Comparison of ENCODE assay signal across 8 mouse cellular contexts in genomic region chr1:135728631-135729366, GRCm38 (mm10). TPM values are rescaled to one million over a fixed set of nuclear protein-coding genes. Genes with fewer than 3 reads are reported as not detected.
DNase-seq lines count a peak whose midpoint lies in the region; ATAC-seq and TF ChIP-seq lines count a peak whose summit lies in the region.

No protein-coding gene starts in this region.

- H3K36me3 ChIP-seq in embryonic facial prominence, embryonic 12.5 days = no peaks in the 10 kb centered on the region
- H3K36me3 ChIP-seq in heart, adult 2 months (ENCODE audit: control insufficient read depth, insufficient read depth, low read length) = no peaks in the 10 kb centered on the region; the same call in 1 of the 2 replicates
- no peaks in the 10 kb centered on the region for H3K36me3 ChIP-seq in kidney, adult 2 months (ENCODE audit: control insufficient read depth, insufficient read depth, low read length)
- no peaks in the 10 kb centered on the region for H3K36me3 ChIP-seq in limb, embryonic 14.5 days (ENCODE audit: control insufficient read depth, insufficient read depth, low read length)
- H3K36me3 ChIP-seq in midbrain, embryonic 16.5 days (ENCODE audit: control insufficient read depth, insufficient read depth, low read length) = no peaks in the 10 kb centered on the region
- no peaks in the 10 kb centered on the region for H3K36me3 ChIP-seq in spleen, adult 2 months (ENCODE audit: control insufficient read depth, insufficient read depth, low read length)

- ATAC-seq in embryonic facial prominence, embryonic 12.5 days (ENCODE audit: insufficient number of reproducible peaks, insufficient read depth, low FRiP score, low TSS enrichment) = 0 out of 2 replicates have a peak, but pooled peaks have one; percentile 14
- peak; percentile 74 for ATAC-seq in limb, embryonic 14.5 days (ENCODE audit: low FRiP score, low read depth)
- peak; percentile 83 for ATAC-seq in midbrain, embryonic 16.5 days

- WGBS in embryonic facial prominence, embryonic 12.5 days = 1% methylated on average over 35 of the region's 35 CpGs
- 1% methylated on average over 35 of the region's 35 CpGs for WGBS in heart, adult 2 months
- 2% methylated on average over 35 of the region's 35 CpGs for WGBS in kidney, adult 2 months
- WGBS in limb, embryonic 14.5 days = 2% methylated on average over 34 of the region's 35 CpGs
- 1% methylated on average over 35 of the region's 35 CpGs for WGBS in midbrain, embryonic 16.5 days
- WGBS in spleen, adult 2 months = 1% methylated on average over 35 of the region's 35 CpGs

- no peaks in the 10 kb centered on the region for H3K9me3 ChIP-seq in embryonic facial prominence, embryonic 12.5 days
- no peaks in the 10 kb centered on the region for H3K9me3 ChIP-seq in limb, embryonic 14.5 days (ENCODE audit: control insufficient read depth, low read length)
- no peaks in the 10 kb centered on the region for H3K9me3 ChIP-seq in midbrain, embryonic 16.5 days (replicated peaks; ENCODE audit: control insufficient read depth, low read length, poor library complexity, severe bottlenecking)

- intact Hi-C loops in heart, adult 2 months (cut with DNase I) = no loop called here

- H3K4me1 ChIP-seq in embryonic facial prominence, embryonic 12.5 days = peaks cover 45% of the 10 kb centered on the region
- H3K4me1 ChIP-seq in heart, adult 2 months (ENCODE audit: control insufficient read depth, insufficient read depth, low read length) = peaks cover 13% of the 10 kb centered on the region
- H3K4me1 ChIP-seq in kidney, adult 2 months (ENCODE audit: control insufficient read depth, insufficient read depth, low read length) = peaks cover 2% of the 10 kb centered on the region
- H3K4me1 ChIP-seq in limb, embryonic 14.5 days (ENCODE audit: control insufficient read depth, insufficient read depth, low read length) = peaks cover 40% of the 10 kb centered on the region
- H3K4me1 ChIP-seq in midbrain, embryonic 16.5 days (ENCODE audit: control insufficient read depth, insufficient read depth, low read length) = peaks cover 5% of the 10 kb centered on the region; the same call in 1 of the 2 replicates
- peaks cover 16% of the 10 kb centered on the region; the same call in 1 of the 2 replicates for H3K4me1 ChIP-seq in spleen, adult 2 months (ENCODE audit: control insufficient read depth, insufficient read depth, insufficient read length)

- H3K79me2 ChIP-seq in heart, adult 2 months (replicated peaks; ENCODE audit: control insufficient read depth, insufficient read depth, low read length) = no peaks in the 10 kb centered on the region

- H3K27me3 ChIP-seq in embryonic facial prominence, embryonic 12.5 days = no peaks in the 10 kb centered on the region
- no peaks in the 10 kb centered on the region for H3K27me3 ChIP-seq in heart, adult 2 months (ENCODE audit: control insufficient read depth, insufficient read depth, low read length)
- no peaks in the 10 kb centered on the region for H3K27me3 ChIP-seq in kidney, adult 2 months (replicated peaks; ENCODE audit: control insufficient read depth, insufficient read depth, low read length)
- H3K27me3 ChIP-seq in limb, embryonic 14.5 days (ENCODE audit: control insufficient read depth, insufficient read depth, low read length) = no peaks in the 10 kb centered on the region
- H3K27me3 ChIP-seq in midbrain, embryonic 16.5 days (ENCODE audit: control insufficient read depth, insufficient read depth, low read depth, low read length) = no peaks in the 10 kb centered on the region
- H3K27me3 ChIP-seq in spleen, adult 2 months (ENCODE audit: control insufficient read depth, insufficient read depth, low read length) = no peaks in the 10 kb centered on the region

- H3K4me2 ChIP-seq in embryonic facial prominence, embryonic 12.5 days (replicated peaks) = peak overlapping the region; percentile 82
- H3K4me2 ChIP-seq in limb, embryonic 14.5 days (replicated peaks; ENCODE audit: low read depth, low read length, severe bottlenecking) = peak overlapping the region; percentile 90
- peak overlapping the region; percentile 95 for H3K4me2 ChIP-seq in midbrain, embryonic 16.5 days (ENCODE audit: low read length)

- H3K4me3 ChIP-seq in embryonic facial prominence, embryonic 12.5 days = peak overlapping the region; percentile 60
- H3K4me3 ChIP-seq in heart, adult 2 months = peak overlapping the region; percentile 79
- peak overlapping the region; percentile 62 for H3K4me3 ChIP-seq in kidney, adult 2 months (ENCODE audit: insufficient read depth, low read depth, low read length)
- H3K4me3 ChIP-seq in limb, embryonic 14.5 days (replicated peaks; ENCODE audit: low read length) = peak overlapping the region; percentile 56
- H3K4me3 ChIP-seq in midbrain, embryonic 16.5 days (ENCODE audit: low read depth, low read length) = peak overlapping the region; percentile 54
- H3K4me3 ChIP-seq in spleen, adult 2 months (ENCODE audit: extremely low read depth, insufficient read depth, insufficient read length) = peak overlapping the region; percentile 79

- no peak for TF ChIP-seq EP300 in heart, adult 2 months (IDR thresholded peaks at IDR 0.05; ENCODE audit: insufficient read depth, low read depth, low read length)

- peak; percentile 88 for TF ChIP-seq POLR2A in heart, adult 2 months (IDR thresholded peaks at IDR 0.05; ENCODE audit: insufficient read depth, low read depth, low read length)
- peak; percentile 80 for TF ChIP-seq POLR2A in kidney, adult 2 months (IDR thresholded peaks at IDR 0.05; ENCODE audit: low read depth, low read length)
- 0 out of 2 replicates have a peak, but pooled peaks have one; percentile 63 for TF ChIP-seq POLR2A in limb, embryonic 14.5 days (IDR thresholded peaks at IDR 0.05; ENCODE audit: borderline replicate concordance, extremely low read depth, insufficient read depth, insufficient read length)
- peak; percentile 78 for TF ChIP-seq POLR2A in spleen, adult 2 months (IDR thresholded peaks at IDR 0.05; ENCODE audit: low read depth, low read length)

- peak overlapping the region; percentile 71 for H3K9ac ChIP-seq in embryonic facial prominence, embryonic 12.5 days
- H3K9ac ChIP-seq in heart, adult 2 months (ENCODE audit: low read depth, low read length) = peak overlapping the region; percentile 80
- peak overlapping the region; percentile 73 for H3K9ac ChIP-seq in limb, embryonic 14.5 days (ENCODE audit: low read depth, low read length, severe bottlenecking)
- peak overlapping the region; percentile 67 for H3K9ac ChIP-seq in midbrain, embryonic 16.5 days (ENCODE audit: low read depth, low read length)

- peak overlapping the region; percentile 70 for H3K27ac ChIP-seq in embryonic facial prominence, embryonic 12.5 days
- H3K27ac ChIP-seq in heart, adult 2 months = peak overlapping the region; percentile 94
- H3K27ac ChIP-seq in kidney, adult 2 months (ENCODE audit: insufficient read depth, low read depth, low read length) = peak overlapping the region; percentile 83
- H3K27ac ChIP-seq in limb, embryonic 14.5 days (replicated peaks; ENCODE audit: low read depth, low read length) = peak overlapping the region; percentile 67
- H3K27ac ChIP-seq in midbrain, embryonic 16.5 days (ENCODE audit: low read length) = no peak overlapping the region
- H3K27ac ChIP-seq in spleen, adult 2 months (ENCODE audit: insufficient read depth, low read length) = peak overlapping the region; percentile 88

- DNase-seq in 416B (ENCODE audit: low read depth) = peak; percentile 91
- peak; percentile 87 to 92 for DNase-seq in adrenal gland, postnatal 36 days
- peak; percentile 91 to 93 for DNase-seq in heart, adult 2 months
- peak; percentile 91 for DNase-seq in kidney, adult 2 months
- peak; percentile 92 for DNase-seq in limb, embryonic 14.5 days (ENCODE audit: low spot score)
- peak; percentile 84 for DNase-seq in spleen, adult 2 months (ENCODE audit: low read depth in 1 of 2, low spot score in 2 of 2)

- no peak for TF ChIP-seq CTCF in heart, adult 2 months (IDR thresholded peaks at IDR 0.05)
- TF ChIP-seq CTCF in kidney, adult 2 months (conservative IDR thresholded peaks at IDR 0.05; ENCODE audit: insufficient read depth, insufficient read length, low read depth, low read length) = no peak
- no peak for TF ChIP-seq CTCF in spleen, adult 2 months (IDR thresholded peaks at IDR 0.05; ENCODE audit: extremely low read depth, insufficient read depth, insufficient read length, insufficient replicate concordance)

RNA-seq across cellular contexts. Expression of gene Csrp1, which starts 8.9 kb away (rescaled TPM):
- total RNA-seq in adrenal gland, postnatal 36 days (2021) = 10 to 100 TPM; 73.3 to 99.3 TPM
- polyA plus RNA-seq in embryonic facial prominence, embryonic 12.5 days (2016; fragmentation: Nextera tagmentation; extraction: Ambion mirVana) = 75.1 and 78.9 TPM in 2 replicates
- total RNA-seq in heart, adult 2 months (2021) = 10 to 100 TPM; 50.1 to 50.5 TPM
- 99.2 and 128 TPM in 2 replicates for polyA plus RNA-seq in heart, adult 2 months (2012; rRNA removed)
- polyA plus RNA-seq in kidney, adult 2 months (2012; rRNA removed) = 122 and 124 TPM in 2 replicates
- 120 and 123 TPM in 2 replicates for polyA plus RNA-seq in limb, embryonic 14.5 days (2012; rRNA removed)
- polyA plus RNA-seq in limb, embryonic 14.5 days (2014; fragmentation: Nextera tagmentation; extraction: Ambion mirVana) = 95.6 and 102 TPM in 2 replicates
- 11.4 and 13.1 TPM in 2 replicates for polyA plus RNA-seq in midbrain, embryonic 16.5 days (2015; fragmentation: Nextera tagmentation; extraction: Ambion mirVana)
- 174 and 192 TPM in 2 replicates for polyA plus RNA-seq in spleen, adult 2 months (2012; rRNA removed)

RNA-seq across cellular contexts. Expression of gene Phlda3, which starts 37.1 kb away (rescaled TPM):
- total RNA-seq in adrenal gland, postnatal 36 days (2021) = 10 to 100 TPM; 45.8 to 51.9 TPM
- polyA plus RNA-seq in embryonic facial prominence, embryonic 12.5 days (2016; fragmentation: Nextera tagmentation; extraction: Ambion mirVana) = 52.8 and 55.0 TPM in 2 replicates
- 10 to 100 TPM in 1 of 2 experiments, 1 to 10 TPM in 1; 8.4 to 11.5 TPM for total RNA-seq in heart, adult 2 months (2021)
- polyA plus RNA-seq in heart, adult 2 months (2012; rRNA removed) = 23.3 and 36.8 TPM in 2 replicates
- 37.2 and 40.0 TPM in 2 replicates for polyA plus RNA-seq in kidney, adult 2 months (2012; rRNA removed)
- 60.6 and 69.1 TPM in 2 replicates for polyA plus RNA-seq in limb, embryonic 14.5 days (2012; rRNA removed)
- 85.1 and 87.4 TPM in 2 replicates for polyA plus RNA-seq in limb, embryonic 14.5 days (2014; fragmentation: Nextera tagmentation; extraction: Ambion mirVana)
- 26.6 and 33.0 TPM in 2 replicates for polyA plus RNA-seq in midbrain, embryonic 16.5 days (2015; fragmentation: Nextera tagmentation; extraction: Ambion mirVana)
- 17.5 and 18.9 TPM in 2 replicates for polyA plus RNA-seq in spleen, adult 2 months (2012; rRNA removed)

RNA-seq across cellular contexts. Expression of gene Tnni1, which starts 50.4 kb away (rescaled TPM):
- total RNA-seq in adrenal gland, postnatal 36 days (2021) = under 1 TPM in 1 of 2 experiments, not detected in 1; 0.33 TPM
- 48.6 and 66.8 TPM in 2 replicates for polyA plus RNA-seq in embryonic facial prominence, embryonic 12.5 days (2016; fragmentation: Nextera tagmentation; extraction: Ambion mirVana)
- 1 to 10 TPM in 1 of 2 experiments, under 1 TPM in 1; 0.84 to 1.1 TPM for total RNA-seq in heart, adult 2 months (2021)
- polyA plus RNA-seq in heart, adult 2 months (2012; rRNA removed) = 1.3 and 2.5 TPM in 2 replicates
- polyA plus RNA-seq in kidney, adult 2 months (2012; rRNA removed) = 5.8 TPM in 1 of 2 replicates, not detected in the other
- polyA plus RNA-seq in limb, embryonic 14.5 days (2012; rRNA removed) = 349 and 357 TPM in 2 replicates
- polyA plus RNA-seq in limb, embryonic 14.5 days (2014; fragmentation: Nextera tagmentation; extraction: Ambion mirVana) = 300 and 419 TPM in 2 replicates
- 0.35 and 1.1 TPM in 2 replicates for polyA plus RNA-seq in midbrain, embryonic 16.5 days (2015; fragmentation: Nextera tagmentation; extraction: Ambion mirVana)
- polyA plus RNA-seq in spleen, adult 2 months (2012; rRNA removed) = 0.80 and 1.3 TPM in 2 replicates

Comparison
In these comparisons a context has a peak if more than half of its experiments do, and no peak if none do; other contexts are left out.
1. ATAC-seq: peak in every context shown above with its lines; median percentile 83 in midbrain, embryonic 16.5 days; 74 in limb, embryonic 14.5 days; 14 in embryonic facial prominence, embryonic 12.5 days.